Comparison of ENCODE assay signal across 24 mouse cellular contexts in genomic region chr14:31700376-31700775, GRCm38 (mm10). TPM values are rescaled to one million over a fixed set of nuclear protein-coding genes. Genes with fewer than 3 reads are reported as not detected.
DNase-seq lines count a peak whose midpoint lies in the region; ATAC-seq and TF ChIP-seq lines count a peak whose summit lies in the region.
"Had no signal": no experiment of that assay in that cellular context is flagged by ENCODE, and none has a peak within 500 bp of the region (broad histone marks: within the 10 kb centered on the region; RNA-seq: fewer than 3 reads in every experiment).

No protein-coding gene starts in this region.

- no peak overlapping the region for H3K4me2 ChIP-seq in lung, postnatal 0 days (replicated peaks; ENCODE audit: low read depth, low read length)
- H3K4me2 ChIP-seq: forebrain, embryonic 12.5 days; heart, embryonic 11.5 days; heart, embryonic 15.5 days; hindbrain, embryonic 13.5 days had no signal

- ATAC-seq in lung, postnatal 0 days, result peak; percentile 41; the same call in 1 of the 2 replicates
- ATAC-seq: forebrain, embryonic 16.5 days; hindbrain, postnatal 0 days had no signal

- no peaks in the 10 kb centered on the region for H3K9me3 ChIP-seq in lung, postnatal 0 days (ENCODE audit: low read length)
- H3K9me3 ChIP-seq: embryonic facial prominence, embryonic 10.5 days; forebrain, embryonic 12.5 days; heart, embryonic 15.5 days; hindbrain, embryonic 13.5 days had no signal

- H3K27me3 ChIP-seq in lung, postnatal 0 days (replicated peaks; ENCODE audit: insufficient read depth, low read length), result no peaks in the 10 kb centered on the region
- H3K27me3 ChIP-seq: forebrain, embryonic 12.5 days; heart, embryonic 15.5 days; hindbrain, embryonic 13.5 days had no signal

- H3K27ac ChIP-seq in lung, postnatal 0 days (ENCODE audit: low read length), result no peak overlapping the region
- peak overlapping the region; percentile 59; the same call in 1 of the 2 replicates for H3K27ac ChIP-seq in embryonic fibroblast, embryonic 13.5 days (ENCODE audit: insufficient read depth, low read length)
- H3K27ac ChIP-seq: embryonic facial prominence, embryonic 10.5 days; forebrain, embryonic 12.5 days; heart, embryonic 15.5 days; hindbrain, embryonic 13.5 days; hindbrain, postnatal 0 days had no signal

- H3K9ac ChIP-seq in lung, postnatal 0 days (replicated peaks; ENCODE audit: low read depth), result no peak overlapping the region
- H3K9ac ChIP-seq: forebrain, embryonic 12.5 days; heart, embryonic 15.5 days; hindbrain, embryonic 13.5 days had no signal

- peak; percentile 43 for DNase-seq in lung, postnatal 0 days (ENCODE audit: low spot score)
- no peak for DNase-seq in lung, postnatal 36 days
- peak; percentile 63 for DNase-seq in NIH3T3 (ENCODE audit: low read depth)
- no peak for DNase-seq in embryo, embryonic 10.5 days (ENCODE audit: low spot score)
- DNase-seq in thymus, postnatal 36 days, result no peak
- no peak for DNase-seq in lung, postnatal 25 days (ENCODE audit: low spot score)
- DNase-seq: adrenal gland, postnatal 10 days; B cell, adult 2 months; cerebellum, adult 18-20 months; cerebellum, adult 9-11 months; cerebellum, postnatal 36 days; gastrocnemius, postnatal 25 days; heart, adult 18-20 months; heart, postnatal 14 days; kidney, adult 11 months had no signal

- TF ChIP-seq EP300 in lung, postnatal 0 days (IDR thresholded peaks at IDR 0.05), result no peak

- no peak for TF ChIP-seq CTCF in lung, postnatal 0 days (IDR thresholded peaks at IDR 0.05)
- no peak for TF ChIP-seq CTCF in embryonic fibroblast, embryonic 13.5 days (IDR thresholded peaks at IDR 0.05; ENCODE audit: borderline replicate concordance, insufficient read depth, low read length)

- H3K4me3 ChIP-seq in lung, postnatal 0 days (ENCODE audit: low read depth, low read length), result no peak overlapping the region
- no peak overlapping the region for H3K4me3 ChIP-seq in embryonic fibroblast, embryonic 13.5 days (ENCODE audit: insufficient read depth, low read length)
- H3K4me3 ChIP-seq: embryonic facial prominence, embryonic 10.5 days; forebrain, embryonic 12.5 days; heart, embryonic 15.5 days; hindbrain, embryonic 13.5 days had no signal

- H3K36me3 ChIP-seq in lung, postnatal 0 days (ENCODE audit: insufficient read depth, low read length), result peaks cover 4% of the 10 kb centered on the region; the same call in 1 of the 2 replicates

- H3K4me1 ChIP-seq in lung, postnatal 0 days (ENCODE audit: insufficient read depth, low read depth, low read length), result no peaks in the 10 kb centered on the region
- peaks cover 2% of the 10 kb centered on the region; the same call in 1 of the 2 replicates for H3K4me1 ChIP-seq in embryonic fibroblast, embryonic 13.5 days (ENCODE audit: control insufficient read depth, insufficient read depth, low read length)
- H3K4me1 ChIP-seq: embryonic facial prominence, embryonic 10.5 days; forebrain, embryonic 12.5 days; hindbrain, embryonic 13.5 days had no signal

- no peak for TF ChIP-seq POLR2A in embryonic fibroblast, embryonic 13.5 days (IDR thresholded peaks at IDR 0.05; ENCODE audit: low read depth, low read length)

- 62% methylated on average over 2 of the region's 2 CpGs for WGBS in lung, postnatal 0 days

RNA-seq across cellular contexts. Expression of gene Hacl1, which starts 59.3 kb away (rescaled TPM):
- polyA plus RNA-seq in lung, postnatal 0 days (2015; fragmentation: Nextera tagmentation; extraction: Ambion mirVana), result 13.2 and 13.5 TPM in 2 replicates
- polyA plus RNA-seq in embryonic fibroblast, embryonic 13.5 days (2011; ENCODE audit: insufficient read length, low read depth, missing spikeins), result 11.0 and 11.5 TPM in 2 replicates

RNA-seq across cellular contexts. Expression of gene Btd, which starts 59.5 kb away (rescaled TPM):
- polyA plus RNA-seq in lung, postnatal 0 days (2015; fragmentation: Nextera tagmentation; extraction: Ambion mirVana), result 27.8 and 28.2 TPM in 2 replicates
- polyA plus RNA-seq in embryonic fibroblast, embryonic 13.5 days (2011; ENCODE audit: insufficient read length, low read depth, missing spikeins), result 13.6 and 15.8 TPM in 2 replicates

RNA-seq across cellular contexts. Expression of gene Gm49387, which starts 59.7 kb away (rescaled TPM):
- polyA plus RNA-seq in lung, postnatal 0 days (2015; fragmentation: Nextera tagmentation; extraction: Ambion mirVana), result 1.7 and 1.9 TPM in 2 replicates
- polyA plus RNA-seq in embryonic fibroblast, embryonic 13.5 days (2011; ENCODE audit: insufficient read length, low read depth, missing spikeins), result not detected in 2 replicates
- polyA plus RNA-seq: forebrain, embryonic 16.5 days; frontal cortex, adult 2 months; hindbrain, postnatal 0 days had no signal

Comparison
In these comparisons a context has a peak if more than half of its experiments do, and no peak if none do; other contexts are left out.
1. DNase-seq: peak in lung, postnatal 0 days (single experiment) and NIH3T3 (single experiment); none in lung, postnatal 36 days (single experiment), embryo, embryonic 10.5 days (single experiment), thymus, postnatal 36 days (0 of 2) and lung, postnatal 25 days (single experiment).